Mouse (Mus musculus) kidney, postnatal 14 days (tissue): ENCODE measurements around the gene Arvcf.
A peak's percentile ranks its signal among the peaks of the same experiment; 100 is the strongest.

Experiments used
- DNase-seq: peaks from one replicate; pipeline ENCODE4 v3.0.0; 2022; ENCODE audit warnings: mixed read lengths

The Arvcf gene

DNA sequence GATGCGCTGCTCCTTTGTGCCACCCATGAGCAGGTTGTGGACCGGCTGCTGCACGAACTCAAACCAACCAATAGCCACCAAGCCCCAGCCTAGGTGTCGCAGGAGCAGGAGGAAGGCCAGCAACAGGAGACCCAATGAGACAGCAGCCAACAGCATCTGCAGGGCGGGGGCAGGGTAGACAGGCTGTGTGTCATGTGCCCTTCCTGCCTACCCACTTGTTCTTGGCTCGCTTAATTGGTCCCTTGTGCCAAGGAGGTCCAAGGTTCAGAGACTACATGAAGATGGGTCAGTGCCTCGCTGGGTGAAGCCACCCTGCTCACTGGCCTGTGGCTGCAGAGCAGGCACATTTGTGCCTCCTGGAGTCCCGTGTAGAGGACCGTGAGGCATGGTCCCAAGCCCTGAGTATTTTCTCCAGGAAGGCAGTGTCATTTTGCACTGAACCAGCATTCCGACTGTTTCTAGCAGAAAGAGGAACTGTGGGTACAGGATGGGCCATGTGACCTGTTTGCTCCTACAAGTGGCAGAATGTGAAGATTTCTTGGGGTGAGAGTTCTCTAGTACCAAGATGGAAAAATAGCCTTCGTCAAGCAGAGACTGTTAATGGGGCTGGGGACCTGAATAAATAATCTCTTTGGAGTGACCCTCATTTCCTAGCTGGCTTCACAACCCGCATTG lies 64.0 kb downstream of the Arvcf start:
- DNase-seq: peak; percentile 89

DNA sequence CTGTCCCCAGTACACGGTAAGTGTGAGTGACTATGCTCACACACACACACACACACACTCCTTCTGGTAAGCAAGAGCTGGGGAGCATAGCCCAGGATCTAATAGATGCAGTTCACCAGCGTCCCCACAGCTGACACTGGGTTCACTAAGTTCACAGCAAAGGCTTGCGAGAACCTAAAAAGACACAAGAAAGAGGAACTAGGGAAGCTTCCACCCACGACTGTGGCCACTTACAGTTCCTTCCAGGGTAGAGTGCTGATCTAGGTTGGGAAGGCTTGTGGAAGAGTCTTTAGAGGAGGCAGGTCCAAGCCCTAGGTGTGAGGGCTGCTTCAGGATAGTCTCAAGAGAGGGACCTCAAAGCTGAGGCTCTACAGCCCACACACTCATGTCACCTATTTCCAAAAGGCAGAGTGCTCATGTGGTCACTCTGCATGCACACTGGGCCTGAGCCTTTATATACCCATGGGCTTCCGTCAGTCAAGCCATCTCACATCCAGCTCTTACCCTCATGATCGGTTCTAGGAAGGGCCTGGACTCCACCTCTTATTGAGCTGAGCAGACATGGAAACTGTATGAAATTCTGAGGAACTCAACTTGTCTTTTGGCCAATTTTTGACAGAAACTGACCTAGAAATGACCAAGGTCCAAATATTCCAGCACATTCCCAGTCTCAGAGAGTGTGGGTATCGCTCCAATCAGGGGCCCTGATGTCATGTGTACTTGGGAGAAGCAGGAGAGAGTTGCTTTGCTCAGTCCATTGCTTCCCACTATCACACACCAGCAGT lies 65.2 kb downstream of the Arvcf start:
- no peak for DNase-seq

GRCm38 (mm10) chr16:18416094-18416761 lies 68.2 kb downstream of the Arvcf start:
- DNase-seq: peak; percentile 75

DNA sequence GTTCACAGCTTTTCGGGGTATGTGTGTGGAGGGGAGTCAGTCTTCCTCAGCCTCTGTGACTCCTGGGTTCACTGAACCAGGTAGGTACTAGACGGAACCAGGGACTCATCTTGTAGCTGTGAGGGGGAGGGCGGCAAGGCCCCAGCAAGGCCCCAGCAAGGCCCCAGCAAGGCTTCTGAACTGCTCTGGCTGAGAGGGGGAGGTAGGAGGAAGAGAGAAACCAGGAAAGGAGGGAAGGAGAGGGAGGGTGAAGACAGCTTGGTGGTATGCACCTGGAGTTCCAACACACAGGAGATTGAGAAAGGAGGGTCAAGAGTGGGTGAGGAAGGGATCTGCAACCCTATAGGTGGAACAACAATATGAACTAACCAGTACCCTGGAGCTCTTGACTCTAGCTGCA lies 68.9 kb downstream of the Arvcf start:
- no peak for DNase-seq

DNA sequence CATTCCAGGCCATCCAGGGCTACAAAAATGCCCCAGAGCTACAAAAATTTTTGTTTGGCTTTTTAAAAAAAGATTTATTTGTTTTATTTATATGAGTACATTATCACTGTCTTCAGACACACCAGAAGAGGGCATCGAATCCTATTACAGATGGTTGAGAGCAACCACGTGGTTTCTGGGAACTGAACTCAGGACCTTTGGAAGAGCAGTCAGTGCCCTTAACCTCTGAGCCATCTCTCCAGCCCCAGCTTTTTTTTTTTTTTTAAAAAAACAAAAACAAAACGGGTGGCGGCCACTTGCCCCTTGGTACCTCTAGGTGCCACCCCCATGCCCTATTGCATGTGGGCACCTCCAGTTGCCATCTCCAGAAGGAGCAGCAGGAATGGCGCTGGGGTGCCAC lies 69.5 kb downstream of the Arvcf start:
- no peak for DNase-seq

DNA sequence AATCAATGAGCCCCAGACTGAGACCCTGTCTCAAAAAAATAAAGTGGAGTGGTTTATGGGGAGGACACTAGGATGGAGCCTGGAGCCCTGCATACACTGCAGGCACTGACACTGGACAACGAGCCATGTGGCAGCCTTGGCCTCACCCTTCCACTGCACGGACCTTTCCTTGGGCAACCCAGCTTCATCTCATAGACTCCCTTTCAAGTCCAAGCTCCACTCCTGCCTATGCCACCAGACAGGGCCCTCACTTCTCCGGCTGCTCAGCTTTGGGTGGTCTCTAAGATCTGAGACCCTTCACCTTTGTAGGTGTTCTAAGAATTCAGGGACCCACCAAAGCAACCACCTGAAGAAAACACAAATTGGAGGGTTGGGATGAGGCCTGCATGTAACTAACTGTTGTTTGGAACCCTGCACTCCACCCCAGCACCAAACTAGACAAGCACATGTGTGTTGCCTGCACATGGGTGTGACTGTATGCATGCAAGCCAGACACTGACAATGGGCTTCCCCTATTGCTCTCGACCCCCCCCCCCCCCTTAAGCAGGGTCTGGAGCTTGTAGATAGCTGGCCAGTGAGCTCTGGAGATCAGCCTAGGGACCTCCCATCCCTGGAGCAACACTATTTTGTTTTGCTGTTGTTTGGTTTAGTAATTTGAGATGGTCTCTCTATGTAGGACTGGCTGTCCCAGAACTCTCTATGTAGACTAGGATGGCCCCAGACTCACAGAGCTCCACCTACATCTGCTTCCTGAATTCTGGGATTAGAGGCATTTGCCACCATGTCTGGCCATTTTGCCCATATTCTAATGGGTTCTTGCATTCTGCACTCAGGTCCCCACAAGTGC lies 71.0 kb downstream of the Arvcf start:
- DNase-seq: no peak

DNA sequence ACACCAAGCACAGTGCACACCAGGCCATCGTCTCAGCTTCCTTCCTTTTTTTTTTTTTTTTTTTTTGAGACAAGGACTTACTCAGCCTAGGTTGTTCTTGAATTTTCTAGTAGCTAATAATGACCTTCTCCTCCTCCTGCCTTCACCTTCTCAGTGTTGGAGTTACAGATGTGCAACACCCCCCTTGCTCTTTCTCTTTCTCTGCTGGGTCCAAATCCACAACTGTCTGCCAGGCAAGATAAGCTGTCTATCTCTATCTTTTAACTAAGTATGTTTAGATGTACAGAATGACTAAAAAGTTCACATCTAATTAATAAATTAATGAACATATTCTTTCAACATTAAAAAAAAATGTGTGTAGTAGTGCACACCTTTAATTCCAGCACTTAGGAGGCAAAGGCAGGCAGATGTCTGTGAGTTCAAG lies 71.6 kb downstream of the Arvcf start:
- DNase-seq: no peak

- no peak for DNase-seq
Measured at GRCm38 (mm10) chr16:18420571-18420970, 72.6 kb downstream of the Arvcf start.

DNA sequence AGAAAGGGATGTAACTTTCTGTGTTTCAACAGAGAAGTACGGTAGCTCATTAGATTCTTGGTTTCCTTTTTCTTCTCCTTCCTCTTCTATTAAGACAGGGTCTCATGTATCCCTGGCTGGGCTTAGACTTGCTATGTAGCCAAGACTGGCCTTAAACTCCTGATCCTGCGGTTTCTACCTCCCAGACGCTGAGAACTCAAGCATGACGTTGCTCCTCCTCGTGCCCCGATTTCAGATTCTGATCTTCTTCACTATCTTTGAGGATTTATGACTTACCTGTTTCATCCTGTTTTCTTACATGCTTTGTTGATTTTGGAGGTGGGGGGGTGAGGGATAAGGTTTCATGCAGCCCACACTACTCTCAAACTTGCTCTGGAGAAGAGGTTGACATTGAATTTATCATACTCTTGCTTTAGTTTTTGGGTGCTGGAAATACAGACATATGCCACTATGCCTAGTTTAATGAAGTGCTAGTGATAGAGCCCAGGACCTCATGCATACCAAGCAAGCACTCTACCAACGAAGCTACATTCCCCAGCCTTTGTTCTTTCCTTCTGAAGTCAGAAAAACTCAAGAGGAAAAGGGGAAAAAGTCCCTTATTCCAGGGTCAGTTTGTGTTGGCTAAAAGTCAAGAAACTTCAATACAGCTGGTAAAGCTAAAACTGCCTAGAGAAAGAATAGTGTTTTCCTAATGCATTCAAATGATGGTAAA lies 75.4 kb downstream of the Arvcf start:
- DNase-seq: no peak

DNA sequence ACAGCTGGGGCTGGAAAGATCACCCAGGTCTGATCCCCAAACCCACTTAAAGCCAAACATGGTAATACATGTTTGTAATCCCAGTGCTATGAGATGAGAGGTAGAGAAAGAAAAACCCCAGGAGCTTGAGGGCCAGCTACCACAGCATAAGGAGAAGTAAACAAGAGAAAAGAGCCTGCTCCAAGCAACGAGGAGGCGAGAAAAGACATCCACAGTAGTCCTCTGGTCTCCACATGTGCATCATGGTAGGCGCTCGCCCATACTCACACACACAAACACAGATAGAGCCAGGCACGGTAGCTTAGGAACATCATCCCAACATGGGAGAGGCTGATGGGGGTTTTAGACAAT lies 75.9 kb downstream of the Arvcf start:
- DNase-seq: no peak

- no peak for DNase-seq
Measured at GRCm38 (mm10) chr16:18424364-18425045, 76.5 kb downstream of the Arvcf start.

GRCm38 (mm10) chr16:18425475-18426214 lies 77.7 kb downstream of the Arvcf start:
- no peak for DNase-seq

DNA sequence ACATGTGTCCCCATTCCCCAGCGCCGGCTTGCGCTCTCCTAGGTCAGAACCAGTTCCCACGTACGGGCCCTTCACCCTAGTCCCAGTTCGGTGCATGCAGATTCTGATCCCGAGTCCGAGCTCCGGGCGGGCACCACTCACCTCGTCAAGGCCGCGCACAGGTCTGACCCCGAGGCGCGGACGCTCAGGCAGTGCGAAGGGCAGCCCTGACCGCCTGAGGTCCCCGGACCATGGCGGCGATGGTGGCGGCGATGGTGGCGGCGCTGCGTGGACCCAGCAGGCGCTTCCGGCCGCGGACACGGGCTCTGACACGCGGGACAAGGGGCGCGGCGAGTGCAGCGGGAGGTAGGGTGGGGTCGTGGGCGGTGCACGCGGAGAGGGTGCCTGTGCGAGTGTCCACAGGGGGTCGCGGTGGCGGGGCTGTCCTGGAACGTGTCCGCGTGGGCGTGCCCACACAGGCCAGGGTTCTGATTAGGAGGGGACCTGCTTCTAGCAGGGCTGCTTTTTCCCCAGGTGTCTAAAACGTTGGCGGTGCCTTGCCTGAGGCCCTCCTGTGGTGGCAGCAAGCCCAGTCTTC lies 78.3 kb downstream of the Arvcf start, which contains the start of gene Txnrd2:
TSS of gene Txnrd2 (plus strand) at position 170 of the 577 bp plus-strand sequence.
- DNase-seq: peak; percentile 84

- no peak for DNase-seq
Measured at GRCm38 (mm10) chr16:18426802-18427280, 78.9 kb downstream of the Arvcf start, which contains the start of gene Comt. Gene Comt, minus strand, starts transcription at chr16:18426852.

GRCm38 (mm10) chr16:18428011-18428515 lies 80.1 kb downstream of the Arvcf start:
- DNase-seq: no peak

GRCm38 (mm10) chr16:18428516-18429042 lies 80.6 kb downstream of the Arvcf start:
- DNase-seq: no peak

- DNase-seq: no peak
Measured at GRCm38 (mm10) chr16:18429641-18430040, 81.7 kb downstream of the Arvcf start.

- no peak for DNase-seq
Measured at GRCm38 (mm10) chr16:18430641-18431212, 82.7 kb downstream of the Arvcf start.

- DNase-seq: peak; percentile 10
Measured at GRCm38 (mm10) chr16:18433341-18433920, 85.4 kb downstream of the Arvcf start.
